Mouse (Mus musculus) kidney, adult 9 months (tissue): Measurements from ENCODE around the gene Rrp1b.
"Not testable (repeated sequence)": the region's sequence is repeated elsewhere in the genome, so short reads cannot be mapped to it uniquely, and the experiment has no call there.

Source experiments
- DNase-seq: peaks from one replicate; pipeline ENCODE4 v3.0.0; 2022

Gene Rrp1b

GRCm38 (mm10) chr17:32034322-32034721 is 1.6 kb upstream of the Rrp1b start:
- no peak for DNase-seq

GRCm38 (mm10) chr17:32036509-32037438 is 874 bp downstream of the Rrp1b start:
- no peak for DNase-seq

GRCm38 (mm10) chr17:32040263-32040662 is 4.4 kb downstream of the Rrp1b start:
- no peak for DNase-seq

- no peak for DNase-seq
These were observed 10.6 kb downstream of the Rrp1b start for GRCm38 (mm10) chr17:32046541-32046940.

GRCm38 (mm10) chr17:32048351-32048750 is 12.5 kb downstream of the Rrp1b start:
- no peak for DNase-seq

GRCm38 (mm10) chr17:32049914-32050313 is 14.0 kb downstream of the Rrp1b start:
- DNase-seq: no peak

GRCm38 (mm10) chr17:32050609-32051008 is 14.7 kb downstream of the Rrp1b start:
- no peak for DNase-seq

GRCm38 (mm10) chr17:32052237-32053080 is 16.6 kb downstream of the Rrp1b start:
- DNase-seq: no peak

- no peak for DNase-seq
These were observed 17.8 kb downstream of the Rrp1b start for GRCm38 (mm10) chr17:32053677-32054076.

GRCm38 (mm10) chr17:32057843-32058242 is 21.9 kb downstream of the Rrp1b start:
- DNase-seq: no peak

- DNase-seq: no peak
These were observed 23.2 kb downstream of the Rrp1b start for GRCm38 (mm10) chr17:32059084-32059483.

- no peak for DNase-seq
These were observed 25.3 kb downstream of the Rrp1b start for GRCm38 (mm10) chr17:32061219-32061618.

- DNase-seq: no peak
These were observed 27.8 kb downstream of the Rrp1b start for GRCm38 (mm10) chr17:32063654-32064053.

- DNase-seq: not testable (repeated sequence)
These were observed 28.9 kb downstream of the Rrp1b start for GRCm38 (mm10) chr17:32064762-32065161.

- DNase-seq: no peak
These were observed 31.6 kb downstream of the Rrp1b start for GRCm38 (mm10) chr17:32067541-32067940.

GRCm38 (mm10) chr17:32068381-32068780 is 32.5 kb downstream of the Rrp1b start:
- DNase-seq: no peak

- DNase-seq: no peak
These were observed 32.9 kb downstream of the Rrp1b start for GRCm38 (mm10) chr17:32068810-32069209.

- peak; percentile 87 for DNase-seq
These were observed 37.5 kb downstream of the Rrp1b start for GRCm38 (mm10) chr17:32073359-32073758.

- DNase-seq: no peak
These were observed 38.8 kb downstream of the Rrp1b start for GRCm38 (mm10) chr17:32074658-32075057.

GRCm38 (mm10) chr17:32075164-32075563 is 39.3 kb downstream of the Rrp1b start:
- DNase-seq: peak; percentile 55

GRCm38 (mm10) chr17:32083351-32083750 is 47.5 kb downstream of the Rrp1b start:
- DNase-seq: peak; percentile 65

- DNase-seq: no peak
These were observed 51.2 kb downstream of the Rrp1b start for GRCm38 (mm10) chr17:32087069-32087468.

GRCm38 (mm10) chr17:32091032-32091363 is 55.1 kb downstream of the Rrp1b start:
- no peak for DNase-seq
